Mouse (Mus musculus) forebrain, embryonic 11.5 days (tissue): Measurements from ENCODE around the gene Mmp14. TPM values are rescaled to one million over a fixed set of nuclear protein-coding genes. Genes with fewer than 3 reads are reported as not detected.

ENCODE experiments used
- ATAC-seq: fragments of 200-750 bp; cut with Nextera tagmentation; replicated peaks from 2 replicates; pipeline ENCODE4 v1.8.0; 2017; ENCODE audit warnings: moderate TSS enrichment; ENCODE audit not compliant: low FRiP score
- DNase-seq: peaks from one replicate; pipeline ENCODE4 v3.0.0-alpha.2; 2017; ENCODE audit warnings: low spot score
- H3K27ac ChIP-seq: fragments of 300-500 bp; sonication (generic); 2 replicates; pipeline ENCODE4 v1.5.1; 2014; ENCODE audit warnings: low read depth, low read length
- H3K27me3 ChIP-seq: fragments of 300-500 bp; sonication (generic); 2 replicates; pipeline ENCODE4 v1.6.1; 2014; ENCODE audit warnings: mild to moderate bottlenecking, low read length, mixed read lengths; ENCODE audit not compliant: control insufficient read depth, insufficient read depth
- H3K36me3 ChIP-seq: fragments of 300-500 bp; sonication (generic); 2 replicates; pipeline ENCODE4 v1.6.1; 2014; ENCODE audit warnings: mild to moderate bottlenecking, low read length, moderate library complexity, mixed read lengths; ENCODE audit not compliant: control insufficient read depth, insufficient read depth
- H3K4me1 ChIP-seq: fragments of 300-500 bp; sonication (generic); replicated peaks from 2 replicates; pipeline ENCODE4 v1.6.1; 2014; ENCODE audit warnings: low read length, mixed read lengths; ENCODE audit not compliant: control insufficient read depth, insufficient read depth
- H3K4me2 ChIP-seq: fragments of 300-500 bp; sonication (generic); 2 replicates; pipeline ENCODE4 v1.6.1; 2014; ENCODE audit warnings: low read depth, mild to moderate bottlenecking, low read length, moderate library complexity, mixed read lengths; ENCODE audit not compliant: severe bottlenecking
- H3K4me3 ChIP-seq: fragments of 300-500 bp; sonication (generic); 2 replicates; pipeline ENCODE4 v1.5.1; 2014; ENCODE audit warnings: low read depth, low read length
- H3K9ac ChIP-seq: fragments of 300-500 bp; sonication (generic); 2 replicates; pipeline ENCODE4 v1.6.1; 2014; ENCODE audit warnings: low read length
- H3K9me3 ChIP-seq: fragments of 300-500 bp; sonication (generic); 2 replicates; pipeline ENCODE4 v1.6.1; 2016; ENCODE audit warnings: low read length, mixed read lengths; ENCODE audit not compliant: control insufficient read depth
- WGBS: fragments of 180-500 bp; shearing (Covaris S2); extraction: QIAGEN DNeasy Blood & Tissue Kit; methylation state at CpG from one replicate; pipeline ENCODE4 v1.1.7; 2014; 5-methylcytosine and 5-hydroxymethylcytosine counted together
- polyA plus RNA-seq: library from polyadenylated mRNA; unstranded; fragments of >200 nt; fragmentation: Nextera tagmentation; extraction: Ambion mirVana; gene quantifications from 2 replicates; pipeline ENCODE4 v1.2.1, GENCODE M21; 2014

Mmp14 gene
- polyA plus RNA-seq = 70.7 and 71.6 TPM in 2 replicates

DNA sequence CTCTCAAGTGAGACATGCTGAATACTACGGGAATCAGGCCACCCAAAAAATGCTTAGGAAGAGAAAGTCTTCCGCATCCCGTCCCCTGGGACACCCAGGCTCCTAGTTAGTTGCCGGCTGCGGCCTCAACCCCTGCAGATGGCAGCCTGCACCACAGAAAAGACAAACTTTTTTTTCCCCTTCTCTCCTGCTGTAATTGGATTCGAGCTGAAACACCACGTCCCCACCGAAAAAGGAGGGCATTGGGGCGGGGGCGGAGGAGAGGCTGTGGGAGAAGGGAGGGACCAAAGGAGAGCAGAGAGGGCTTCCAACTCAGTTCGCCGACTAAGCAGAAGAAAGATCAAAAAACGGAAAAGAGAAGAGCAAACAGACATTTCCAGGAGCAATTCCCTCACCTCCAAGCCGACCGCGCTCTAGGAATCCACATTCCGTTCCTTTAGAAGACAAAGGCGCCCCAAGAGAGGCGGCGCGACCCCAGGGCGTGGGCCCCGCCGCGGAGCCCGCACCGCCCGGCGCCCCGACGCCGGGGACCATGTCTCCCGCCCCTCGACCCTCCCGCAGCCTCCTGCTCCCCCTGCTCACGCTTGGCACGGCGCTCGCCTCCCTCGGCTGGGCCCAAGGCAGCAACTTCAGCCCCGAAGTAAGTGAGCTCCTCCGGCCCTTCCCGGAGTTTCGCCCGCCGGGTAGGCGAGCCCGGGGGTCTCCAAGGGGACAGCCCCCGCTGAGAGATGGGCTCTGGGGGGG is at the start of gene Mmp14:
Gene Mmp14 (plus strand): TSS at position 279 of the 744 bp plus-strand sequence.
- ATAC-seq = peak; percentile 51
- H3K4me1 ChIP-seq = peaks cover 24% of the 10 kb centered on the region
- peak; percentile 80 for DNase-seq
- H3K4me3 ChIP-seq = peak within 1 kb of the TSS; percentile 49
- H3K27ac ChIP-seq = peak within 1 kb of the TSS; percentile 77
- no peaks in the 10 kb centered on the region for H3K27me3 ChIP-seq
- under 1% methylated on average over 49 of the region's 49 CpGs for WGBS
- no peaks in the 10 kb centered on the region for H3K9me3 ChIP-seq
- H3K9ac ChIP-seq = peak within 1 kb of the TSS; percentile 75
- H3K36me3 ChIP-seq = no peaks in the 10 kb centered on the region
- H3K4me2 ChIP-seq = peak within 1 kb of the TSS; percentile 69

DNA sequence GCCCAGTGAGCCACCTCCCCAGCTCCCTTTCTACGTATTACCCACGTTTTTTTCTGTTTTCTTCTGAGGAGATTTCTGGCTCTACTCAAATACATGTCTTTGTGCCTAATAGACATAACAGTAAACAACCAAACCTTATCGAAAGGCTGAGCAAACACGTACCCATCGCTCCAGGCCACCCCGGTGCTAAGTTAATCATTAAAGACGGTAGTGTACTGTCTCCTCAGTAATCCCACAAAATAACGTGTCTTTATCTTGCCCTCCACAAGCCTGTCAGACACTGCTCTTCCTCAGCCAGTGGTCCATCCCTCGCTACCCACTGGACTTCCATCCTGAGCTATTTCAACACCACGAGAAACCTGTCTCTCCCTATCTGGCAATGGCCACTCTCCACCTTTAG is 49.6 kb upstream of the Mmp14 start:
- ATAC-seq (no peak), DNase-seq (no peak)
- H3K9me3 ChIP-seq = no peaks in the 10 kb centered on the region
- no peaks in the 10 kb centered on the region for H3K27me3 ChIP-seq
- no peak overlapping the region for H3K27ac ChIP-seq
- WGBS = 84% methylated on average over 10 of the region's 10 CpGs
- no peaks in the 10 kb centered on the region for H3K4me1 ChIP-seq
- no peaks in the 10 kb centered on the region for H3K36me3 ChIP-seq
- H3K4me3 ChIP-seq = no peak overlapping the region
- H3K9ac ChIP-seq = no peak overlapping the region
- H3K4me2 ChIP-seq = no peak overlapping the region

DNA sequence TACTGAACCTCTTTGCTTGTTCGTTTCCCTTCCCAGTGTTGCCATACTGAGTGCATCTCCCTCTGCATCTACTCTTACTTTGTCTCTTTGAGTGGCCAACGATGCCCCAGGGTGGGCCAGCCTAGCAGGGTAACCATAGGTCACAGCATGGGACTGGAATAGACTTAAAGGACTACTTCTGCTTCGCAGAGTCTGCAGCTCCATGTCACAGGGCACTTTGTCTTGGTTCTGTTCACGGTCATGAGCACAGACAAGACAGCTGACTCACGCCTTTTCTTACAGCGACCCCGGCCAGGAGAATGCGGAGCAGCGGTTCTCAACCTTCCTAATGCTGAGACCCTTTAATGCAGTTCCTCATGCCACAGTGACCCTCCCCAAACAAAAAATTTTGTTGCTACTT is 48.8 kb upstream of the Mmp14 start:
- Histone ChIP-seq H3K4me3 (no peak overlapping the region), H3K27ac (no peak overlapping the region), H3K9ac (no peak overlapping the region), H3K4me2 (no peak overlapping the region), H3K4me1 (no peaks in the 10 kb centered on the region), H3K27me3 (no peaks in the 10 kb centered on the region), H3K36me3 (no peaks in the 10 kb centered on the region), H3K9me3 (no peaks in the 10 kb centered on the region)
- ATAC-seq (no peak), DNase-seq (no peak)
- 62% methylated on average over 9 of the region's 9 CpGs for WGBS

DNA sequence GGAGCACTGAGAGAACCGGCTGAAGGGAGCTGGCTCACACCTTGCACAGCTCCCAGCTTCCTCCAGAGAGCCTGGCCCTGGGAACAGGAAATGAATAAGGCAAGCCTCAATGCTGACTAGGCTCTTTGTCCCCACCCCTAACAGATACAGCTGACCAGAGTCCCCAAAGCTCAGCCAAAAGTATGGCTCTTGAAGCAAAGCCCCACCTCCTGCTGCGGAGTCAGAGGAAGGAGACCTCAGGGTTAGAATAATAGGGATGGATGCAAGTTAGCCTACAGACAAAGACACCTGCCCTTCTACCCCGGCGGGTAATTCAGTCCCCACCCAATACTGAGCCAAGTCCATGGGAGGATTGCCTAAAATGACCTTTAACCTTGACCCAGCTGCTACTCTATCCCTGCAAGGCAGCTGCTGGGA is 48.0 kb upstream of the Mmp14 start:
- H3K27ac ChIP-seq = no peak overlapping the region
- no peak for DNase-seq
- ATAC-seq = no peak
- WGBS = 59% methylated on average over 4 of the region's 4 CpGs
- H3K9ac ChIP-seq = no peak overlapping the region
- no peak overlapping the region for H3K4me3 ChIP-seq
- no peak overlapping the region for H3K4me2 ChIP-seq
- no peaks in the 10 kb centered on the region for H3K9me3 ChIP-seq
- no peaks in the 10 kb centered on the region for H3K4me1 ChIP-seq
- no peaks in the 10 kb centered on the region for H3K27me3 ChIP-seq
- no peaks in the 10 kb centered on the region for H3K36me3 ChIP-seq

DNA sequence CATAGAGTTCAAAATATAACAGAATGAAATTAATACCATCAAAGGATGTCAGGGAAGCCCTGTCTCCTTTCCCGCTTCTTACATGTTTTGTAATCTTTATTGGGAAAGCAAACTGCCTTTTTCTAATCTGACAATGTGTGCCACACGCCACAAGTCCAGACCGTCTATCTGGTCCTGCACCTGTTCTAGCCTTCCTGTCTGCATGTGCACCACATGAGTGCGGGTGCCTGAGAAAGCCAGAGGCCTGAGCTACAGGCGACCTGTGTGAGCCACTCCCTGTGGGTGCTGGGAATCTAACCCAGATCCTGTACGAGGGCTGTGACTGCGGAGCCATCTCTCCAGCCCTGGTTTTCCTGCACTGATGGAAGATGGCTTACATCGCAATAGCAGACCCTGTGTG is 47.0 kb upstream of the Mmp14 start:
- H3K9ac ChIP-seq = no peak overlapping the region
- DNase-seq = no peak
- 94% methylated on average over 8 of the region's 8 CpGs for WGBS
- H3K4me3 ChIP-seq = no peak overlapping the region
- H3K27me3 ChIP-seq = no peaks in the 10 kb centered on the region
- H3K4me2 ChIP-seq = no peak overlapping the region
- no peak overlapping the region for H3K27ac ChIP-seq
- ATAC-seq = no peak
- H3K9me3 ChIP-seq = no peaks in the 10 kb centered on the region
- no peaks in the 10 kb centered on the region for H3K4me1 ChIP-seq
- no peaks in the 10 kb centered on the region for H3K36me3 ChIP-seq

DNA sequence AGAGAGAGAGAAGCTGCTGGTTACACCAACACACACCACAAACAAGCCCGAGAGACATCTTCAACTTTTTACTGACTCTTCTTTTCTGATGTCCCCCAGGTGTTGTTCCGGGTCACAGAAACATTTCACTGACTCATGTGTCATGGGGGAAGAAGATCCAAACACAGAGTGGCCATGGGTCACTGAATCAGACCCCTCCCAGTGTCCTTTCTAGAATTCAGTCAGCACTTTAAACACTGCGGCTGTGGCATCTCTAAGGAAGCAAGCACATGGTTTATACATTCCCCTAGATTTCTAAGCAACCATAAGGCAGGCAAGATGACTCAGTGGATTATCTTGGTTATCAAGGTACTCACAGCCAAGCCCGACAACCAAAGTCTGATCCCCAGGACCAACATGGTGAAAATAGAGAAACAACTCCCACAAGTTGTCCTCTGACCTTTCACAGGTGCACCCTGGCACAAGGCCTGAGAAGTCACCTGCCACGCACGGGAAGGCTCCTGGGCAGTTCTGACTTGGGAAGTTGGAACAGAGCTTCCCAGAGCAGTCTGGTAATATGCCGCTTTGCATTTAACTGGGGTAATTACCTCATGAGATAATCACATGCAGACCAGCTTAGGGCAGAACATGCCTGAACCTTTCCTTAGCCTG is 45.3 kb upstream of the Mmp14 start:
- ATAC-seq (no peak), DNase-seq (no peak)
- WGBS = 90% methylated on average over 7 of the region's 7 CpGs
- no peaks in the 10 kb centered on the region for H3K36me3 ChIP-seq
- H3K4me1 ChIP-seq = no peaks in the 10 kb centered on the region
- H3K4me3 ChIP-seq = no peak overlapping the region
- no peak overlapping the region for H3K9ac ChIP-seq
- H3K27ac ChIP-seq = no peak overlapping the region
- no peaks in the 10 kb centered on the region for H3K27me3 ChIP-seq
- no peak overlapping the region for H3K4me2 ChIP-seq
- H3K9me3 ChIP-seq = no peaks in the 10 kb centered on the region

DNA sequence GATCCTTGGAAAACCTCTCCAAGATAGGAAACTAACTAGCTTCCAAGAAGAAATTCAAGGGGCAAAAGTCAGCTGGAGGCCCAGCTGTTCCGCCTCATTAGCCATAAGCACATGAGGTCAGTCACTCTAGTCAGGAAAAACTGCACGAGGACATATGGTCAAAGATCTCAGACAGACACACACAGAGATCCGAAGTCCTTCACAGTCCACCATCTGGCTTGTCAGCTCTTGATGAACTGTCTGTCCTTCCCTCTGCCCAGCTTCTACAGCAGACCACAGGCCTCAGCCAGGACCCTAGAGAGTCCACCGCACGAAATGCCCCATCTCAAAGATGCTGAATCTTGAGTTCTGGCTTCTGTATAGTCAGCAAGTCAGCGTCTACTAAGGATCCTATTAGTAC is 43.9 kb upstream of the Mmp14 start:
- ATAC-seq (no peak), DNase-seq (no peak)
- Histone ChIP-seq H3K9me3 (no peaks in the 10 kb centered on the region), H3K27ac (no peak overlapping the region), H3K4me3 (no peak overlapping the region), H3K4me1 (no peaks in the 10 kb centered on the region), H3K9ac (no peak overlapping the region), H3K4me2 (no peak overlapping the region), H3K27me3 (no peaks in the 10 kb centered on the region), H3K36me3 (no peaks in the 10 kb centered on the region)
- WGBS = 78% methylated on average over 6 of the region's 6 CpGs

DNA sequence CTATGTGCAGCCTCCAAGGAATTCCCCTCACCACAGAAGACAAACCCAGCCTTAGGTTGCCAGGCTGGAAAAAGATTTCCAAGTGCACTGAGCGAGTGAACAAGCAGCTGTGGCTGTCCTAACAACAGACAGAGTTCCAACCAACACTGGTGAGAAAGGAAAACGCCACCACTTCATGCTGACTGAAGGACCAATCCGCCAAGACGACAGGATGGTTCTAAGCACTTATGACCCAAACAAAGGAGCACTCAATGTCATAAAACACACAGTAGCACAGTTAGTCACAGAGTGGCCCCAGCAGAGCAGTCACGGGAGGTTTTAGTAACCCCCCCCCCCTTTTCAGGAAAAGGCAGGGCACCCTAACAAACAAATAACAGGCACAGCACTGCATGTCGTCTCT is 40.6 kb upstream of the Mmp14 start:
- 80% methylated on average over 6 of the region's 6 CpGs for WGBS
- DNase-seq = no peak
- no peak for ATAC-seq
- no peak overlapping the region for H3K4me3 ChIP-seq
- no peaks in the 10 kb centered on the region for H3K4me1 ChIP-seq
- H3K9me3 ChIP-seq = no peaks in the 10 kb centered on the region
- H3K27me3 ChIP-seq = no peaks in the 10 kb centered on the region
- H3K9ac ChIP-seq = no peak overlapping the region
- no peak overlapping the region for H3K4me2 ChIP-seq
- H3K27ac ChIP-seq = no peak overlapping the region
- H3K36me3 ChIP-seq = no peaks in the 10 kb centered on the region

DNA sequence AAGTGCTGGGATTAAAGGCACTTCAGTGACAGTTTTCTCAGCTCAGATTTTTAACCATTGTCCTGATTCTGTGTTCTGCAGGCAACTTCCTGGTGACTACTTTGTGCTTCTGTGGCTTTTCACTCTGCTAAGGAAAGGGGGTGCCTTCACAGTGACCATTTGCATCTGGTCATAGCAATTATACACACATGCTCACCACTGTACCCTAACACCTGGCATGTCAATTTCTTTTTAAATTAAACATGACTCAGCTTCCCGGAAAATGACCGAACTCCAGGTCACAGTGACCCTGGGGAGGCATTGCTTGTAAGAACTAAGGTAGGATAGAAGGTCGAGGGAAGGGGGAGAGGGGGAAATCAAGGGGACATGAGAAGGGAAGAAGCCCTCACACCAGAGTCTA is 37.6 kb upstream of the Mmp14 start:
- Histone ChIP-seq H3K9me3 (no peaks in the 10 kb centered on the region), H3K36me3 (no peaks in the 10 kb centered on the region), H3K9ac (no peak overlapping the region), H3K4me3 (no peak overlapping the region), H3K27ac (no peak overlapping the region), H3K4me1 (no peaks in the 10 kb centered on the region), H3K4me2 (no peak overlapping the region), H3K27me3 (no peaks in the 10 kb centered on the region)
- ATAC-seq = no peak
- no peak for DNase-seq
- 89% methylated on average over 3 of the region's 3 CpGs for WGBS
